Mouse (Mus musculus): ENCODE measurements at regions not wholly inside any gene's neighbourhood (a gene's known extent, or its start where the extent isn't known, plus 50 kb on each side); places are given as distances from the start of the nearest gene placed in this dataset.
A peak's percentile ranks its signal among the peaks of the same experiment; 100 is the strongest.
"Not testable (repeated sequence)": the region's sequence is repeated elsewhere in the genome, so short reads cannot be mapped to it uniquely, and the experiment has no call there.

DNA sequence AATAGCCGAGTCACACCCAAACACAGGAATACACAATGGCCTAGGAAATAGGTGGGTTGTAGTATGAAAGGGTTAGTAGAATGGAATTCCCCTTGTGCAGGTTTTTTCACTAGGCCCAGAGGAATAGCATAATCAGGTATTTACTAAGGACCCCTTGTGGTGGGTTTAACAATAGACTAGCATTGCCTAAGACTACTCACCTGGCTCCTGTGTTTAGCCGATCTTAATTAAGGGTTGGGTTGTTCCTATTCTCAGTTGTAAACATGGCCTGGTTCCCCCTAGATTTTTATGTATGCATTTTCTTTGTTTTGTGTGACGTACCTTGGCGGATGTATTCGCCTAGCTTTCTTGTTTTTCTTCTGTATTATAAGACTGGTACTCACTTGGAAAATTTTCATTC lies 90.8 kb upstream of the Srd5a2 start:
- DNase-seq (ENCODE audit: low read depth): not testable (repeated sequence)

GRCm38 (mm10) chr17:74134976-74135375 lies 87.3 kb upstream of the Srd5a2 start:
- no peak for DNase-seq (ENCODE audit: low read depth)
- TF ChIP-seq CTCF (IDR thresholded peaks at IDR 0.05; ENCODE audit: borderline replicate concordance, extremely low read depth, insufficient read depth, insufficient read length) (peak; percentile 38; the same call in 1 of the 2 replicates), POLR2A (IDR thresholded peaks at IDR 0.05; ENCODE audit: borderline replicate concordance, extremely low read depth, insufficient read depth, insufficient read length, poor library complexity, severe bottlenecking) (no peak)

DNA sequence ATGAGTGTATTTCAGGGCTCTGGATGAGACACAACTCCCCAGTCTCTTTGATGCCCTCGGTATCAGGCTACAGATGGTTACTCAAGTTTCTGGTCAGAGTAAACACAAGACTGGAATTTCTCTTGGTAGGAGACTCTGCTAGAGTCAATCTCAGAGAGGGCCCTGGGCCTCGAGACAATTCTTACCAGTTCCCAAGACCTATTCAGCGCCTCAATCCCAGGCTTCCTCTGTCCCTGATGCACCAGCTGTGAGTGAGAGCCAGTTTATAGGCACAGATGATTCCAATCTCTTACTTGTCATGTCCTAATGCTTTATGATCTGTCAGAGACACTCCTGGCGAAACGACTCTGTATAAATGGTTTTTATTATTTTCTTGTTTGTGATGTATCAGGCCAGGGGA lies 83.8 kb upstream of the Srd5a2 start:
- no peak for DNase-seq (ENCODE audit: low read depth)
- TF ChIP-seq CTCF (IDR thresholded peaks at IDR 0.05; ENCODE audit: borderline replicate concordance, extremely low read depth, insufficient read depth, insufficient read length): no peak
- TF ChIP-seq POLR2A (IDR thresholded peaks at IDR 0.05; ENCODE audit: borderline replicate concordance, extremely low read depth, insufficient read depth, insufficient read length, poor library complexity, severe bottlenecking): no peak

DNA sequence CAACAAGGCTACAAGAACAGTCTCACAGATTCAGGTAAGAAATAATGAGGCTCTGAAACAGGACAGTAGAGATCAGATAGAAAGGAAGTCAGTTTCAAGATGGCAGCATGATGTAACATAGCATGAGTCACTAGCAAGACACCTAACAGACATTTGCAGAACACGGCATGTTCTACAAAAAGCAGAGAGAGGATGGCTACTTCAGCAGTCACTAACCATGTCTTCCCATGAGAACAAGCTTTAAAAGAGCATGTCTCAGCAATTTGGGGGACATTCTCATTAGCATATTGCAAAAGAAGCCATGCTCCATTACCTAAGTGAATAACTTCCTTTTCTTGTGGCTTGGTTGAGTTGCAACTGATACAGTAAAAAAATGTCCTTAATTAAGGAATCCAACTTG lies 75.2 kb upstream of the Srd5a2 start:
- DNase-seq (ENCODE audit: low read depth): no peak
- TF ChIP-seq CTCF (IDR thresholded peaks at IDR 0.05; ENCODE audit: borderline replicate concordance, extremely low read depth, insufficient read depth, insufficient read length): no peak
- no peak for TF ChIP-seq POLR2A (IDR thresholded peaks at IDR 0.05; ENCODE audit: borderline replicate concordance, extremely low read depth, insufficient read depth, insufficient read length, poor library complexity, severe bottlenecking)

GRCm38 (mm10) chr17:74120969-74121368 lies 73.3 kb upstream of the Srd5a2 start:
- TF ChIP-seq CTCF (IDR thresholded peaks at IDR 0.05; ENCODE audit: borderline replicate concordance, extremely low read depth, insufficient read depth, insufficient read length): no peak
- TF ChIP-seq POLR2A (IDR thresholded peaks at IDR 0.05; ENCODE audit: borderline replicate concordance, extremely low read depth, insufficient read depth, insufficient read length, poor library complexity, severe bottlenecking): no peak
- peak; percentile 57 for DNase-seq (ENCODE audit: low read depth)

All from brain, embryonic 14.5 days (tissue).